Mouse (Mus musculus) limb, embryonic 12.5 days (tissue): ENCODE measurements around the gene Olfr764-ps1. TPM values are rescaled to one million over a fixed set of nuclear protein-coding genes. Genes with fewer than 3 reads are reported as not detected.
A peak's percentile ranks its signal among the peaks of the same experiment; 100 is the strongest.
"Not testable (repeated sequence)": the region's sequence is repeated elsewhere in the genome, so short reads cannot be mapped to it uniquely, and the experiment has no call there.

Experiments used
- ATAC-seq: fragments of 200-750 bp; cut with Nextera tagmentation; 2 replicates; pipeline ENCODE4 v1.8.0; 2017; ENCODE audit warnings: low read depth, moderate TSS enrichment; ENCODE audit not compliant: insufficient number of reproducible peaks, insufficient read depth, low FRiP score, low TSS enrichment
- H3K27ac ChIP-seq: fragments of 300-500 bp; sonication (generic); 2 replicates; pipeline ENCODE4 v1.5.1; 2016; ENCODE audit warnings: mild to moderate bottlenecking, moderate library complexity
- H3K27me3 ChIP-seq: fragments of 300-500 bp; sonication (generic); 2 replicates; pipeline ENCODE4 v1.6.1; 2016; ENCODE audit warnings: mild to moderate bottlenecking, moderate library complexity
- H3K36me3 ChIP-seq: fragments of 300-500 bp; sonication (generic); 2 replicates; pipeline ENCODE4 v1.6.1; 2016; ENCODE audit warnings: mild to moderate bottlenecking, moderate library complexity
- H3K4me1 ChIP-seq: fragments of 300-500 bp; sonication (generic); replicated peaks from 2 replicates; pipeline ENCODE4 v1.6.1; 2016
- H3K4me2 ChIP-seq: fragments of 300-500 bp; sonication (generic); 2 replicates; pipeline ENCODE4 v1.6.1; 2016; ENCODE audit warnings: mild to moderate bottlenecking, moderate library complexity
- H3K4me3 ChIP-seq: fragments of 300-500 bp; sonication (generic); replicated peaks from 2 replicates; pipeline ENCODE4 v1.5.1; 2016; ENCODE audit warnings: mild to moderate bottlenecking
- H3K9ac ChIP-seq: fragments of 300-500 bp; sonication (generic); replicated peaks from 2 replicates; pipeline ENCODE4 v1.6.1; 2016; ENCODE audit warnings: mild to moderate bottlenecking, moderate library complexity
- H3K9me3 ChIP-seq: fragments of 300-500 bp; sonication (generic); 2 replicates; pipeline ENCODE4 v1.6.1; 2016; ENCODE audit warnings: mild to moderate bottlenecking, moderate library complexity
- WGBS: fragments of 180-500 bp; shearing (Covaris S2); methylation state at CpG from one replicate; pipeline ENCODE4 v1.1.7; 2016; 5-methylcytosine and 5-hydroxymethylcytosine counted together
- polyA plus RNA-seq: library from polyadenylated mRNA; unstranded; fragments of >200 nt; fragmentation: Nextera tagmentation; extraction: Ambion mirVana; gene quantifications from 2 replicates; pipeline ENCODE4 v1.2.1, GENCODE M21; 2016

The Olfr764-ps1 gene
- polyA plus RNA-seq, 1 experiment from 2014 or later: not detected

DNA sequence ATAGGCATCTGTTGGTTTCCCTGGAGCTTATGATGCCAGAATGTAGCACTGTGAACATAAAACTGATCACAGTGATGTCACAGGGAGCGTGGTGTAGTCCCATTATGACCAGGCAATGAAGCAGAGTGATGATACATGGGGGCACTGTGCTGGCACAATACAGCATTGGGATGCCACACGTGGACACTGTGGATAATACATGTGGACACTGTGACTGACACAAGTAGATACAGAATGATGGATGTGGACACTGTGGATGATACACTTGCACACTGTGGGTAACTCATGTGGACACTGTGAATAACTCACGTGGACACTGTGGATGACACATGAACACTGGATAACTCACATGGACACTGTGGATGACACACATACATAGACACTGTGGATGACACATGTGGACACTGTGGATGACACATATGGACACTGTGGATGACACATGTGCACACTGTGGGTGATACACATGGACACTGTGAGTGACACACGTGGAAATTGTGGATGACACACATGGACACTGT is 43.1 kb downstream of the Olfr764-ps1 start:
- Histone ChIP-seq H3K9me3 (no peaks in the 10 kb centered on the region), H3K4me1 (no peaks in the 10 kb centered on the region), H3K27me3 (no peaks in the 10 kb centered on the region), H3K4me3 (no peak overlapping the region), H3K36me3 (no peaks in the 10 kb centered on the region), H3K27ac (no peak overlapping the region), H3K9ac (no peak overlapping the region), H3K4me2 (no peak overlapping the region)
- 74% methylated on average over 4 of the region's 4 CpGs for WGBS
- ATAC-seq: peak; percentile 26; the same call in 1 of the 2 replicates

DNA sequence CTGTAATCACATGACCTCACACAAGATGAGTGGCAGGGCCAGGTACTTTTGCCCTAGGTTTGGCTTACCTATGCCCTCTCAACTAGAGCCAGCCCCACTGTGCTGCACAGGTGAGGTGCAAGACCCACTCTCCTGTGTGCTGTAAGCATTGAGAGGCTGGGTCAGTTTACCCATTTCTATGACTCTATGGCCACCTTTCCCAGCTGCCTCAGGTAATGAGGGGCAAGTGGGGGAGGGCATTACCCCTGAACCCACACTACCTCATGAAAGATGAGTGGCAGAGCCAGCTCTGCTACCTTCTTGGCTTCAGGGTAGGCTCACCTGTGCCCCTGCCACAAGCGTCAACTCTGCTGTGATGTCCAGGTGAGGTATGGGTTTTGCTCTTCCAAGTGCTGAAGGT is 43.9 kb downstream of the Olfr764-ps1 start:
- WGBS: 88% methylated on average over 1 of the region's 1 CpGs
- Histone ChIP-seq H3K4me2 (no peak overlapping the region), H3K36me3 (no peaks in the 10 kb centered on the region), H3K9me3 (no peaks in the 10 kb centered on the region), H3K27ac (no peak overlapping the region), H3K27me3 (no peaks in the 10 kb centered on the region), H3K4me3 (no peak overlapping the region), H3K4me1 (no peaks in the 10 kb centered on the region), H3K9ac (no peak overlapping the region)
- no peak for ATAC-seq

DNA sequence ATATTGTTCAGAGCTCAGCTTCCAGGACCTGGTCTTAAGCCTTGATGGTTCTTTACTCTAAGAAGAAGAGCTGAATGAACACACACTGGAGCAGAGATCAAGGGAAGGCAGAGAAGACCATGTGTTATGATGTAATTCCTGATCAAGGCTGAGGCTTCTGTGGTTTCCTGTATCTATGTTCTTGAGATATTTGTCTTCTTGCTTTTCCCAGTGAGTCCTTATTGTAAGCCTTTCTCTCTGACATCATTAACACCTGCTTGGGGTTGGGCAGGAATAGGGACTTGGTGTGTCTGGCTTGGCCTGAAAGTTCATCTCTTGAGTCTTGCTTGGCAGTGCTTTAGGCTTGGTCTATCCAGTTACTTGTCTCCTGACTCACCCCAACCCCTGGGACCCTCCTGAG is 48.7 kb downstream of the Olfr764-ps1 start:
- no peaks in the 10 kb centered on the region for H3K4me1 ChIP-seq
- no peaks in the 10 kb centered on the region for H3K27me3 ChIP-seq
- no peak overlapping the region for H3K4me3 ChIP-seq
- no peak overlapping the region for H3K27ac ChIP-seq
- no peak overlapping the region for H3K9ac ChIP-seq
- H3K36me3 ChIP-seq: no peaks in the 10 kb centered on the region
- no peaks in the 10 kb centered on the region for H3K9me3 ChIP-seq
- no peak overlapping the region for H3K4me2 ChIP-seq
- no peak for ATAC-seq

DNA sequence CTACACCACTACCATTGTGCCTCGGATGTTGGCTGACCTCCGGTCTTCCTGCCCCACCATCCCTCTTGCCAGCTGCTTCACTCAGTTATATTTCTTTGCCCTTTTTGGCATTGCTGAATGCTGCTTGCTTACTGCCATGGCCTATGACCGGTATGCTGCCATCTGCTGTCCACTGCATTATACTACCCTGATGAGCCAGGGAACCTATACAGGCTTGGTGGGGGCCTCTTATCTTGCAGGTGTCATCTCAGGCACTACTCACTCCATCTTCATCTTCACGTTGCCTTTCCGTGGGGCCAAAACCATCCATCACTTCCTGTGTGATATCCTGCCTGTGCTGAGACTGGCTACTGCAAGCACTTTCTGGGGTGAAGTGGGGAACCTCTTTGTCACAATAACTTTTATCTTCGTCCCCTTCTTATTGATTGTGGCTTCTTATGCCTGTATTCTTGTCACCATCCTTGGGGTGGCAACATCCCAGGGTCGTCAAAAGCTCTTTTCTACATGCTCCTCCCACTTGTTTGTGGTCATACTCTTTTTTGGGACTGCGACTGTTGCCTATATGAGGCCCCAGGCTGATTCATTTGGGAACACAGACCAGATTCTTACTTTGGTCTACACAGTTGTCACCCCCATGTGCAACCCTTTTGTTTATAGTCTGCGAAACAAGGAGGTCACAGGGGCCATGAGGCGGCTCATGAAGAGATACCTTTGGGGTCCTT is 49.4 kb downstream of the Olfr764-ps1 start:
- not testable (repeated sequence) for ATAC-seq, H3K27me3 ChIP-seq, H3K27ac ChIP-seq, H3K4me1 ChIP-seq, H3K4me2 ChIP-seq, H3K36me3 ChIP-seq, H3K9me3 ChIP-seq, H3K4me3 ChIP-seq, H3K9ac ChIP-seq
- 65% methylated on average over 7 of the region's 10 CpGs for WGBS

DNA sequence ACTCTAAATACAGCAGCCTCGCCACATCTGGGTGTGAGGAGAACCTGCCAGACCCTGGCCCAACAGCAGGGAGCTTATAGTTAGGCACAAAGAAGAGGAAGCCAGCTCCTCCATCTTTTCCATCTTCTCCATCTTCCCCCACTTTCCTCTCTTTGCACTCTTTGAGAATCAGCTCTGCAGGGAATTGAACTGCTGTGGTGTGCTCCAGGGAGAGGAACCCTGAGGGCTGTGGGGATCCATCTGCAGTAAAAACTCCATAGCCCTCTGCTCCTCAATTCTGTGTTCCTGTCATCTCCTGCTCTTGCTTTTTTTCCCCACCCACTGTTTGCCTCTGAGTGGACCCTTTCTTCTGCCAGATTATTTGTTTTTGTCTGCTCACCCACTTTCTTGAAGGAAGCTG is 50.6 kb downstream of the Olfr764-ps1 start, which contains the start of gene Olfr9:
TSS of gene Olfr9 (plus strand) at position 301 of the 400 bp plus-strand sequence.
- ATAC-seq, H3K27me3 ChIP-seq, H3K4me3 ChIP-seq, H3K9me3 ChIP-seq, H3K4me2 ChIP-seq, H3K27ac ChIP-seq, H3K36me3 ChIP-seq, H3K4me1 ChIP-seq, H3K9ac ChIP-seq: not testable (repeated sequence)
- WGBS: 65% methylated on average over 1 of the region's 1 CpGs

Other genes with a start within 250 kb of the Olfr764-ps1 start
- 0.36 and 0.50 TPM in 2 replicates for gene Mmp19, start 249.0 kb downstream of the Olfr764-ps1 start, polyA plus RNA-seq
- 56.4 and 58.0 TPM in 2 replicates for gene Dnajc14, start 235.8 kb downstream of the Olfr764-ps1 start, polyA plus RNA-seq
- gene Tmem198b, start 235.5 kb downstream of the Olfr764-ps1 start, polyA plus RNA-seq: 22.6 and 23.4 TPM in 2 replicates
- 241 and 260 TPM in 2 replicates for gene Sarnp, start 222.6 kb downstream of the Olfr764-ps1 start, polyA plus RNA-seq
- 27.9 and 31.6 TPM in 2 replicates for gene Ormdl2, start 218.3 kb downstream of the Olfr764-ps1 start, polyA plus RNA-seq
- gene Gdf11, start 148.2 kb downstream of the Olfr764-ps1 start, polyA plus RNA-seq: 15.2 and 20.7 TPM in 2 replicates
- gene Cd63, start 138.9 kb downstream of the Olfr764-ps1 start, polyA plus RNA-seq: 522 and 547 TPM in 2 replicates
- gene Rdh5, start 117.0 kb downstream of the Olfr764-ps1 start, polyA plus RNA-seq: 9.3 and 11.4 TPM in 2 replicates
- gene Bloc1s1, start 115.9 kb downstream of the Olfr764-ps1 start, polyA plus RNA-seq: 197 and 202 TPM in 2 replicates
- 1.3 and 1.7 TPM in 2 replicates for gene Itga7, start 106.1 kb downstream of the Olfr764-ps1 start, polyA plus RNA-seq
- not detected in 2 replicates for gene Mettl7b, start 78.9 kb downstream of the Olfr764-ps1 start, polyA plus RNA-seq
- not detected in 2 replicates for gene Olfr9, start 50.5 kb downstream of the Olfr764-ps1 start, polyA plus RNA-seq
- not detected in 2 replicates for gene Olfr763, start 29.1 kb downstream of the Olfr764-ps1 start, polyA plus RNA-seq
- not detected in 2 replicates for gene Olfr765, start 10.1 kb upstream of the Olfr764-ps1 start, polyA plus RNA-seq
- gene Olfr766-ps1, start 29.1 kb upstream of the Olfr764-ps1 start, polyA plus RNA-seq: not detected in 2 replicates
- not detected in 2 replicates for gene Olfr767, start 43.0 kb upstream of the Olfr764-ps1 start, polyA plus RNA-seq
- gene Olfr768, start 59.5 kb upstream of the Olfr764-ps1 start, polyA plus RNA-seq: not detected in 2 replicates
- gene Olfr769, start 78.0 kb upstream of the Olfr764-ps1 start, polyA plus RNA-seq: not detected in 2 replicates
- not detected in 2 replicates for gene Olfr770, start 99.1 kb upstream of the Olfr764-ps1 start, polyA plus RNA-seq
- gene Olfr771, start 124.9 kb upstream of the Olfr764-ps1 start, polyA plus RNA-seq: not detected in 2 replicates
- not detected in 2 replicates for gene Olfr772, start 138.0 kb upstream of the Olfr764-ps1 start, polyA plus RNA-seq
- not detected in 2 replicates for gene Olfr773, start 147.5 kb upstream of the Olfr764-ps1 start, polyA plus RNA-seq
- not detected in 2 replicates for gene Olfr774, start 196.3 kb upstream of the Olfr764-ps1 start, polyA plus RNA-seq
- gene Olfr775, start 208.5 kb upstream of the Olfr764-ps1 start, polyA plus RNA-seq: not detected in 2 replicates
- gene Olfr776, start 219.2 kb upstream of the Olfr764-ps1 start, polyA plus RNA-seq: not detected in 2 replicates
- gene Olfr777, start 231.6 kb upstream of the Olfr764-ps1 start, polyA plus RNA-seq: not detected in 2 replicates